Mouse (Mus musculus) gastrocnemius, postnatal 36 days (tissue): ENCODE measurements around the gene Hbb-y. TPM values are rescaled to one million over a fixed set of nuclear protein-coding genes. Genes with fewer than 3 reads are reported as not detected.
"Not testable (repeated sequence)": the region's sequence is repeated elsewhere in the genome, so short reads cannot be mapped to it uniquely, and the experiment has no call there.

Source experiments
- DNase-seq, 2 experiments: peaks; one replicate each; pipeline ENCODE4 v3.0.0; 2022
- intact Hi-C: fragments of 180-260 bp; cut with DNase I; formaldehyde crosslinking; loops from one replicate; pipeline ENCODE4 v1.15.1; 2025
- long read RNA-seq, 2 experiments: library from polyadenylated mRNA; stranded (forward); transcript quantifications; one replicate each; pipeline ENCODE4 v2.0.0; 2021
- total RNA-seq, 2 experiments: library from RNA; stranded (reverse); gene quantifications; 2 replicates each; pipeline ENCODE4 v1.2.3; 2021

Hbb-y gene
- total RNA-seq, result not detected
- long read RNA-seq, experiment 1, result 0 reads
- long read RNA-seq, experiment 2, result 0 reads

GRCm38 (mm10) chr7:103853090-103853489, at the start of gene Hbb-y:
TSS of gene Hbb-y (minus strand) at chr7:103853216.
- intact Hi-C loops, result no loop called here
- no peak for DNase-seq

- no peak for DNase-seq
- intact Hi-C loops, result no loop called here
Observed at GRCm38 (mm10) chr7:103894385-103894784, 41.4 kb upstream of the Hbb-y start, which contains the start of gene Olfr64. TSS of gene Olfr64 (minus strand) at chr7:103894485.

- no peak for DNase-seq
- intact Hi-C loops, result no loop called here
Observed at GRCm38 (mm10) chr7:103886152-103886551, 33.1 kb upstream of the Hbb-y start, which contains the start of gene Olfr66. TSS of gene Olfr66 (minus strand) at chr7:103886252.

- DNase-seq, result no peak
- intact Hi-C loops, result no loop called here
Observed at GRCm38 (mm10) chr7:103877093-103877492, 24.1 kb upstream of the Hbb-y start.

GRCm38 (mm10) chr7:103874451-103874850, 21.4 kb upstream of the Hbb-y start:
- intact Hi-C loops, result no loop called here
- no peak for DNase-seq

- no peak for DNase-seq
- intact Hi-C loops, result no loop called here
Observed at GRCm38 (mm10) chr7:103873064-103873463, 20.0 kb upstream of the Hbb-y start.

- intact Hi-C loops, result no loop called here
- no peak for DNase-seq
Observed at GRCm38 (mm10) chr7:103870667-103871066, 17.7 kb upstream of the Hbb-y start.

GRCm38 (mm10) chr7:103865716-103866115, 12.7 kb upstream of the Hbb-y start:
- intact Hi-C loops, result no loop called here
- no peak for DNase-seq

GRCm38 (mm10) chr7:103861531-103861930, 8.5 kb upstream of the Hbb-y start:
- intact Hi-C loops, result no loop called here
- DNase-seq, result no peak

GRCm38 (mm10) chr7:103860855-103861254, 7.8 kb upstream of the Hbb-y start:
- intact Hi-C loops, result no loop called here
- peak in 1 of 2 experiments; percentile 4 for DNase-seq

GRCm38 (mm10) chr7:103859076-103859475, 6.1 kb upstream of the Hbb-y start:
- no peak for DNase-seq
- intact Hi-C loops, result no loop called here

GRCm38 (mm10) chr7:103854669-103855068, 1.7 kb upstream of the Hbb-y start:
- intact Hi-C loops, result no loop called here
- no peak for DNase-seq

GRCm38 (mm10) chr7:103844525-103845325, 8.3 kb downstream of the Hbb-y start:
- intact Hi-C loops, result no loop called here
- DNase-seq, result no peak

- intact Hi-C loops, result no loop called here
- DNase-seq, result no peak
Observed at GRCm38 (mm10) chr7:103843034-103843433, 10.0 kb downstream of the Hbb-y start, which contains the start of gene Hbb-bh1. TSS of gene Hbb-bh1 (minus strand) at chr7:103843164.

- intact Hi-C loops, result no loop called here
- DNase-seq, result no peak
Observed at GRCm38 (mm10) chr7:103840268-103840667, 12.7 kb downstream of the Hbb-y start, which contains the start of gene Hbb-bh2. TSS of gene Hbb-bh2 (minus strand) at chr7:103840520.

- no peak for DNase-seq
- intact Hi-C loops, result no loop called here
Observed at GRCm38 (mm10) chr7:103827808-103828207, 25.2 kb downstream of the Hbb-y start, which contains the start of gene Hbb-bs. TSS of gene Hbb-bs (minus strand) at chr7:103828096.

- DNase-seq, intact Hi-C loops: not testable (repeated sequence)
Observed at GRCm38 (mm10) chr7:103827139-103827538, 25.9 kb downstream of the Hbb-y start.

GRCm38 (mm10) chr7:103826255-103826887, 26.6 kb downstream of the Hbb-y start:
- intact Hi-C loops, result no loop called here
- DNase-seq, result no peak

GRCm38 (mm10) chr7:103825536-103826254, 27.3 kb downstream of the Hbb-y start:
- DNase-seq, result no peak
- intact Hi-C loops, result no loop called here

GRCm38 (mm10) chr7:103824597-103824996, 28.4 kb downstream of the Hbb-y start:
- intact Hi-C loops, result no loop called here
- no peak for DNase-seq

GRCm38 (mm10) chr7:103815085-103815484, 37.9 kb downstream of the Hbb-y start:
- DNase-seq, intact Hi-C loops: not testable (repeated sequence)
